Mouse (Mus musculus) midbrain, embryonic 12.5 days (tissue): ENCODE measurements around the gene Gm5741. TPM values are rescaled to one million over a fixed set of nuclear protein-coding genes. Genes with fewer than 3 reads are reported as not detected.

ENCODE experiments used
- ATAC-seq: fragments of 200-750 bp; cut with Nextera tagmentation; 2 replicates; pipeline ENCODE4 v1.8.0; 2017; ENCODE audit warnings: low read depth, moderate TSS enrichment, moderate library complexity; ENCODE audit not compliant: low FRiP score
- H3K27ac ChIP-seq: fragments of 300-500 bp; sonication (generic); replicated peaks from 2 replicates; pipeline ENCODE4 v1.5.1; 2016; ENCODE audit warnings: mild to moderate bottlenecking
- H3K27me3 ChIP-seq: fragments of 300-500 bp; sonication (generic); 2 replicates; pipeline ENCODE4 v1.6.1; 2016; ENCODE audit warnings: mild to moderate bottlenecking
- H3K36me3 ChIP-seq: fragments of 300-500 bp; sonication (generic); 2 replicates; pipeline ENCODE4 v1.6.1; 2016
- H3K4me1 ChIP-seq: fragments of 300-500 bp; sonication (generic); 2 replicates; pipeline ENCODE4 v1.6.1; 2016
- H3K4me2 ChIP-seq: fragments of 300-500 bp; sonication (generic); replicated peaks from 2 replicates; pipeline ENCODE4 v1.6.1; 2016; ENCODE audit warnings: mild to moderate bottlenecking, moderate library complexity
- H3K4me3 ChIP-seq: fragments of 300-500 bp; sonication (generic); 2 replicates; pipeline ENCODE4 v1.5.1; 2016; ENCODE audit warnings: mild to moderate bottlenecking
- H3K9ac ChIP-seq: fragments of 300-500 bp; sonication (generic); replicated peaks from 2 replicates; pipeline ENCODE4 v1.6.1; 2016; ENCODE audit warnings: mild to moderate bottlenecking, moderate library complexity
- H3K9me3 ChIP-seq: fragments of 300-500 bp; sonication (generic); 2 replicates; pipeline ENCODE4 v1.6.1; 2016; ENCODE audit warnings: mild to moderate bottlenecking
- WGBS: fragments of 180-500 bp; shearing (Covaris S2); methylation state at CpG from one replicate; pipeline ENCODE4 v1.1.7; 2016; 5-methylcytosine and 5-hydroxymethylcytosine counted together
- microRNA-seq: library from miRNA; unstranded; fragments of <30 nt; microRNA quantifications from one replicate; pipeline ENCODE4, GENCODE M21; 2017
- polyA plus RNA-seq: library from polyadenylated mRNA; unstranded; fragments of >200 nt; fragmentation: Nextera tagmentation; extraction: Ambion mirVana; gene quantifications from 2 replicates; pipeline ENCODE4 v1.2.1, GENCODE M21; 2016

Gm5741 gene
- polyA plus RNA-seq, 1 experiment from 2014 or later: 0.94 TPM

GRCm38 (mm10) chr8:85026670-85027515 lies 40.9 kb downstream of the Gm5741 start, which contains the start of gene Trir:
TSS of gene Trir (plus strand) at chr8:85026823.
- H3K4me3 ChIP-seq: peak within 1 kb of the TSS; percentile 82
- peaks cover 37% of the 10 kb centered on the region for H3K4me1 ChIP-seq
- H3K27ac ChIP-seq: peak within 1 kb of the TSS; percentile 78
- no peaks in the 10 kb centered on the region for H3K27me3 ChIP-seq
- H3K4me2 ChIP-seq: peak within 1 kb of the TSS; percentile 99
- ATAC-seq: peak; percentile 80
- H3K36me3 ChIP-seq: peaks cover 48% of the 10 kb centered on the region
- no peaks in the 10 kb centered on the region for H3K9me3 ChIP-seq
- H3K9ac ChIP-seq: peak within 1 kb of the TSS; percentile 95
- under 1% methylated on average over 62 of the region's 75 CpGs for WGBS

- Histone ChIP-seq H3K4me3 (peak within 1 kb of the TSS; percentile 78), H3K9me3 (no peaks in the 10 kb centered on the region), H3K9ac (peak within 1 kb of the TSS; percentile 76), H3K27ac (peak within 1 kb of the TSS; percentile 77), H3K27me3 (no peaks in the 10 kb centered on the region), H3K4me2 (peak within 1 kb of the TSS; percentile 99), H3K4me1 (peaks cover 40% of the 10 kb centered on the region), H3K36me3 (peaks cover 50% of the 10 kb centered on the region)
- ATAC-seq: peak; percentile 85
- 7% methylated on average over 30 of the region's 30 CpGs for WGBS
Observed at GRCm38 (mm10) chr8:85025098-85025932, 42.5 kb downstream of the Gm5741 start, which contains the start of gene Asna1. TSS of gene Asna1 (minus strand) at chr8:85025281.

GRCm38 (mm10) chr8:85023846-85024245 lies 43.9 kb downstream of the Gm5741 start:
- Histone ChIP-seq H3K4me1 (peaks cover 33% of the 10 kb centered on the region), H3K4me3 (peak overlapping the region; percentile 78), H3K27ac (no peak overlapping the region), H3K9ac (no peak overlapping the region), H3K27me3 (no peaks in the 10 kb centered on the region), H3K4me2 (peak overlapping the region; percentile 99), H3K36me3 (peaks cover 51% of the 10 kb centered on the region), H3K9me3 (no peaks in the 10 kb centered on the region)
- ATAC-seq: no peak
- WGBS: 93% methylated on average over 3 of the region's 3 CpGs

GRCm38 (mm10) chr8:85021514-85022055 lies 46.2 kb downstream of the Gm5741 start:
- 91% methylated on average over 3 of the region's 3 CpGs for WGBS
- peaks cover 69% of the 10 kb centered on the region for H3K36me3 ChIP-seq

More at GRCm38 (mm10) chr8:85021514-85022055, 46.2 kb downstream of the Gm5741 start:
- Histone ChIP-seq H3K9me3 (no peaks in the 10 kb centered on the region), H3K4me1 (peaks cover 26% of the 10 kb centered on the region), H3K27me3 (no peaks in the 10 kb centered on the region), H3K4me3 (no peak overlapping the region), H3K4me2 (no peak overlapping the region), H3K27ac (no peak overlapping the region), H3K9ac (no peak overlapping the region)
- no peak for ATAC-seq

Small RNAs within 50 kb of the gene (microRNA-seq; reads per million reads assigned to microRNA genes)
- gene Gm23388: 3.5 reads per million, percentile 12 among the genes with 10 or more reads in this experiment
- gene Mir7070: 1.2 reads per million

Other genes with a start within 250 kb of the Gm5741 start
- gene Dand5, start 245.2 kb downstream of the Gm5741 start, polyA plus RNA-seq: 5.0 and 6.1 TPM in 2 replicates
- 36.1 and 36.6 TPM in 2 replicates for gene Gadd45gip1, start 236.5 kb downstream of the Gm5741 start, polyA plus RNA-seq
- 104 and 110 TPM in 2 replicates for gene Rad23a, start 227.3 kb downstream of the Gm5741 start, polyA plus RNA-seq
- gene Calr, start 221.0 kb downstream of the Gm5741 start, polyA plus RNA-seq: 640 and 681 TPM in 2 replicates
- gene Farsa, start 211.0 kb downstream of the Gm5741 start, polyA plus RNA-seq: 105 and 113 TPM in 2 replicates
- 42.1 and 44.9 TPM in 2 replicates for gene Syce2, start 195.9 kb downstream of the Gm5741 start, polyA plus RNA-seq
- 33.1 and 33.9 TPM in 2 replicates for gene Gcdh, start 174.1 kb downstream of the Gm5741 start, polyA plus RNA-seq
- gene Klf1, start 166.1 kb downstream of the Gm5741 start, polyA plus RNA-seq: 4.3 and 4.5 TPM in 2 replicates
- gene Dnase2a, start 159.4 kb downstream of the Gm5741 start, polyA plus RNA-seq: 8.9 and 9.4 TPM in 2 replicates
- gene Mast1, start 130.6 kb downstream of the Gm5741 start, polyA plus RNA-seq: 29.3 and 34.3 TPM in 2 replicates
- gene Rtbdn, start 121.0 kb downstream of the Gm5741 start, polyA plus RNA-seq: 1.3 and 1.7 TPM in 2 replicates
- gene Gm49661, start 98.5 kb downstream of the Gm5741 start, polyA plus RNA-seq: not detected in 2 replicates
- gene Prdx2, start 98.4 kb downstream of the Gm5741 start, polyA plus RNA-seq: 1,292 and 1,309 TPM in 2 replicates
- 91.9 and 98.7 TPM in 2 replicates for gene Rnaseh2a, start 98.2 kb downstream of the Gm5741 start, polyA plus RNA-seq
- gene Junb, start 89.3 kb downstream of the Gm5741 start, polyA plus RNA-seq: 6.0 and 6.5 TPM in 2 replicates
- 17.7 and 18.7 TPM in 2 replicates for gene Hook2, start 77.4 kb downstream of the Gm5741 start, polyA plus RNA-seq
- not detected in 2 replicates for gene Best2, start 53.5 kb downstream of the Gm5741 start, polyA plus RNA-seq
- 137 and 146 TPM in 2 replicates for gene Asna1, start 42.7 kb downstream of the Gm5741 start, polyA plus RNA-seq
- 164 and 178 TPM in 2 replicates for gene Trir, start 41.2 kb downstream of the Gm5741 start, polyA plus RNA-seq
- gene Tnpo2, start 31.1 kb downstream of the Gm5741 start, polyA plus RNA-seq: 42.0 and 45.4 TPM in 2 replicates
- gene Fbxw9, start 7.9 kb downstream of the Gm5741 start, polyA plus RNA-seq: 40.7 and 41.6 TPM in 2 replicates
- 74.7 and 74.8 TPM in 2 replicates for gene Dhps, start 3.8 kb upstream of the Gm5741 start, polyA plus RNA-seq
- 114 and 119 TPM in 2 replicates for gene Wdr83os, start 12.8 kb upstream of the Gm5741 start, polyA plus RNA-seq
- 46.6 and 54.2 TPM in 2 replicates for gene Wdr83, start 13.3 kb upstream of the Gm5741 start, polyA plus RNA-seq
- 19.2 and 20.7 TPM in 2 replicates for gene Man2b1, start 15.3 kb upstream of the Gm5741 start, polyA plus RNA-seq
- gene Zfp791, start 55.1 kb upstream of the Gm5741 start, polyA plus RNA-seq: 1.6 and 2.4 TPM in 2 replicates
- not detected in 2 replicates for gene Cks1brt, start 83.9 kb upstream of the Gm5741 start, polyA plus RNA-seq
- gene Olfr371, start 158.0 kb upstream of the Gm5741 start, polyA plus RNA-seq: not detected in 2 replicates
- 98.4 and 98.9 TPM in 2 replicates for gene Orc6, start 231.7 kb upstream of the Gm5741 start, polyA plus RNA-seq
- gene Vps35, start 231.8 kb upstream of the Gm5741 start, polyA plus RNA-seq: 171 and 180 TPM in 2 replicates